Comparison of ENCODE assay signal across 21 mouse cellular contexts in the genomic region with DNA sequence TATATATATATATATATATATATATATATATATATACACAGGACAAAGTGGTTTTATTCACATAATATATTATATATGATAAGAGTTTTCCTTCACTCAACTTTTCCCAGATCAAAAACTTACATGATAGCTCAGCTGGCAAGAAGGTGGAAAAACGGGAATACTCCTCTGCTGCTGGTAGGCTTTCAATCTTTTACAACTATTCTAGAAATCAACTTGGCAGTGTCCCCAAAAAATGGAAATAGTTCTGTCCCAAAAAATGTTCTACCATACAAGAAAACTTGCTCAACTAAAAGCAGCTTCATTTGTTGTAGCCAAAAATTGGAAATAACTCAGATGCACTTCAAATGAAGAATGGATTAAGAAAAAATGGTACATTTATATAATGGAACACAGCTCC.
"Had no signal": no experiment of that assay in that cellular context is flagged by ENCODE, and none has a peak within 500 bp of the region (broad histone marks: within the 10 kb centered on the region; RNA-seq: fewer than 3 reads in every experiment).

No protein-coding gene starts in this region.

- ATAC-seq: forebrain, embryonic 13.5 days; forebrain, embryonic 14.5 days; forebrain, embryonic 15.5 days; forebrain, embryonic 16.5 days; forebrain, postnatal 0 days had no signal

- DNase-seq: cerebellum, adult 2 months; cerebellum, adult 8-10 months; cerebellum, adult 9-10 months; cerebellum, adult 9-11 months; cerebellum, postnatal 10 days; cerebellum, postnatal 14 days; cerebellum, postnatal 25 days; cerebellum, postnatal 36 days; embryo, embryonic 11 days; forebrain, postnatal 0 days; gastrocnemius, adult 2 months; gastrocnemius, postnatal 10 days; gastrocnemius, postnatal 14 days; gastrocnemius, postnatal 25 days; gastrocnemius, postnatal 36 days; heart, adult 18-20 months; heart, adult 2 months had no signal
